Mouse (Mus musculus) mesoderm, embryonic 11.5 days (tissue): ENCODE measurements around the gene Ift172.
A peak's percentile ranks its signal among the peaks of the same experiment; 100 is the strongest.

Source experiments
- DNase-seq: peaks from one replicate; pipeline ENCODE4 v3.0.0-alpha.2; 2012; ENCODE audit warnings: low read depth, low spot score

Gene Ift172

GRCm38 (mm10) chr5:31290521-31291360, at the start of gene Ift172:
TSS of gene Ift172 (minus strand) at chr5:31291116.
- peak; percentile 100 for DNase-seq

GRCm38 (mm10) chr5:31328255-31328654, 37.3 kb upstream of the Ift172 start:
- DNase-seq = peak; percentile 70

- DNase-seq = no peak
Observed at GRCm38 (mm10) chr5:31326850-31327249, 35.9 kb upstream of the Ift172 start.

- DNase-seq = no peak
Observed at GRCm38 (mm10) chr5:31324085-31324484, 33.2 kb upstream of the Ift172 start.

- no peak for DNase-seq
Observed at GRCm38 (mm10) chr5:31322776-31323175, 31.9 kb upstream of the Ift172 start.

GRCm38 (mm10) chr5:31312806-31313205, 21.9 kb upstream of the Ift172 start:
- DNase-seq = no peak

- DNase-seq = no peak
Observed at GRCm38 (mm10) chr5:31303093-31303492, 12.2 kb upstream of the Ift172 start.

- no peak for DNase-seq
Observed at GRCm38 (mm10) chr5:31301866-31302265, 10.9 kb upstream of the Ift172 start.

GRCm38 (mm10) chr5:31298486-31298885, 7.6 kb upstream of the Ift172 start:
- DNase-seq = no peak

- no peak for DNase-seq
Observed at GRCm38 (mm10) chr5:31297981-31298380, 7.1 kb upstream of the Ift172 start.

- no peak for DNase-seq
Observed at GRCm38 (mm10) chr5:31297047-31297757, 6.3 kb upstream of the Ift172 start, which contains the start of gene Gckr. TSS of gene Gckr (plus strand) at chr5:31297443.

- peak; percentile 67 for DNase-seq
Observed at GRCm38 (mm10) chr5:31295606-31296141, 4.8 kb upstream of the Ift172 start, which contains the start of gene Fndc4. TSS of gene Fndc4 (minus strand) at chr5:31296080.

- peak; percentile 19 for DNase-seq
Observed at GRCm38 (mm10) chr5:31294964-31295605, 4.2 kb upstream of the Ift172 start.

- no peak for DNase-seq
Observed at GRCm38 (mm10) chr5:31291361-31291688, 409 bp upstream of the Ift172 start.

GRCm38 (mm10) chr5:31289626-31290230, 1.2 kb downstream of the Ift172 start:
- DNase-seq = no peak

GRCm38 (mm10) chr5:31288655-31289054, 2.3 kb downstream of the Ift172 start:
- DNase-seq = no peak

- DNase-seq = no peak
Observed at GRCm38 (mm10) chr5:31288225-31288624, 2.7 kb downstream of the Ift172 start.

GRCm38 (mm10) chr5:31279245-31279988, 11.5 kb downstream of the Ift172 start:
- DNase-seq = no peak

- DNase-seq = no peak
Observed at GRCm38 (mm10) chr5:31273018-31273417, 17.9 kb downstream of the Ift172 start.

GRCm38 (mm10) chr5:31267686-31268085, 23.2 kb downstream of the Ift172 start:
- no peak for DNase-seq

GRCm38 (mm10) chr5:31266101-31266500, 24.8 kb downstream of the Ift172 start:
- DNase-seq = no peak
